Mouse (Mus musculus): ENCODE measurements around the gene Papolb. TPM values are rescaled to one million over a fixed set of nuclear protein-coding genes. Genes with fewer than 3 reads are reported as not detected.

Gene Papolb
- total and polyA plus RNA-seq, 2 experiments from 2014 or later = 0.14 to 0.66 TPM

- WGBS = 41% methylated on average over 9 of the region's 9 CpGs
- 0 out of 2 replicates have a peak overlapping the region, but pooled peaks have one; percentile 64 for H3K9ac ChIP-seq (replicated peaks; ENCODE audit: low read length, poor library complexity, severe bottlenecking)
These were observed 19.6 kb upstream of the Papolb start for GRCm38 (mm10) chr5:142549441-142549840.

GRCm38 (mm10) chr5:142547066-142547465 is 17.2 kb upstream of the Papolb start:
- WGBS = 65% methylated on average over 3 of the region's 3 CpGs
- no peak for TF ChIP-seq CTCF (IDR thresholded peaks at IDR 0.05)

More at GRCm38 (mm10) chr5:142549441-142549840, 19.6 kb upstream of the Papolb start:
- TF ChIP-seq CTCF (IDR thresholded peaks at IDR 0.05) = no peak
- Histone ChIP-seq H3K4me3 (ENCODE audit: low read depth, low read length) (peak overlapping the region; percentile 69; the same call in 1 of the 2 replicates), H3K4me2 (ENCODE audit: low read depth, low read length, poor library complexity, severe bottlenecking) (peak overlapping the region; percentile 93), H3K36me3 (ENCODE audit: insufficient read depth, low read length) (no peaks in the 10 kb centered on the region), H3K4me1 (ENCODE audit: insufficient read depth, low read length) (0 out of 2 replicates have a peak, but pooled peaks cover 6% of the 10 kb centered on the region), H3K27me3 (ENCODE audit: insufficient read depth, low read length) (no peaks in the 10 kb centered on the region), H3K27ac (ENCODE audit: low read depth, low read length) (no peak overlapping the region), H3K9me3 (ENCODE audit: low read length) (no peaks in the 10 kb centered on the region)
- DNase-seq (ENCODE audit: low spot score) = no peak
- no peak for ATAC-seq (ENCODE audit: low FRiP score)

DNA sequence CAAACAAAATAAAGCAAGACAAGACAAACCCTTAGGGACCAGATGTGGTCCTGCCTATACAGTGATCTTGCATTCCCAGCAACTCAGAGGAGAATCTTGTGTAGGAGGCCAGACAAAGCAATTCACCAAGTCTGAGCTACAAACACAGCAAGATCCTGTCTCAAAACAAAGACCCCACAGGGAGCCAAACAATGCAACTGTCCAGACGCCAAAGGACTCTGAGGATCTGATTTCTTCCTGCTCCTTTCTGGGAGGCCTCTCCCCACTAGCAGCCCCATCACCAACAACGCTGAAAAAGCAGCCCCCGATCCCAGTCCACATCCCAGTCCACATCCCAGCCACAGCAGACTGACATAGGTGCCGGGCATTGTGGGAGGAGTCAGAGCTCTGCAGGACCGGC is 16.5 kb upstream of the Papolb start:
- TF ChIP-seq CTCF (IDR thresholded peaks at IDR 0.05) = no peak
- Histone ChIP-seq H3K27me3 (ENCODE audit: insufficient read depth, low read length) (no peaks in the 10 kb centered on the region), H3K36me3 (ENCODE audit: insufficient read depth, low read length) (peaks cover 10% of the 10 kb centered on the region; the same call in 1 of the 2 replicates), H3K9me3 (ENCODE audit: low read length) (no peaks in the 10 kb centered on the region), H3K9ac (replicated peaks; ENCODE audit: low read length, poor library complexity, severe bottlenecking) (no peak overlapping the region), H3K27ac (ENCODE audit: low read depth, low read length) (no peak overlapping the region), H3K4me2 (ENCODE audit: low read depth, low read length, poor library complexity, severe bottlenecking) (no peak overlapping the region), H3K4me1 (ENCODE audit: insufficient read depth, low read length) (0 out of 2 replicates have a peak, but pooled peaks cover 6% of the 10 kb centered on the region), H3K4me3 (ENCODE audit: low read depth, low read length) (no peak overlapping the region)
- ATAC-seq (ENCODE audit: low FRiP score) (no peak), DNase-seq (ENCODE audit: low spot score) (no peak)
- 6% methylated on average over 5 of the region's 5 CpGs for whole genome bisulfite sequencing

More at GRCm38 (mm10) chr5:142547066-142547465, 17.2 kb upstream of the Papolb start:
- H3K27ac ChIP-seq (ENCODE audit: low read depth, low read length) = no peak overlapping the region
- no peaks in the 10 kb centered on the region for H3K9me3 ChIP-seq (ENCODE audit: low read length)
- DNase-seq (ENCODE audit: low spot score) (no peak), ATAC-seq (ENCODE audit: low FRiP score) (no peak)
- no peak overlapping the region for H3K4me3 ChIP-seq (ENCODE audit: low read depth, low read length)
- H3K9ac ChIP-seq (replicated peaks; ENCODE audit: low read length, poor library complexity, severe bottlenecking) = no peak overlapping the region
- H3K4me1 ChIP-seq (ENCODE audit: insufficient read depth, low read length) = 0 out of 2 replicates have a peak, but pooled peaks cover 6% of the 10 kb centered on the region
- H3K36me3 ChIP-seq (ENCODE audit: insufficient read depth, low read length) = peaks cover 8% of the 10 kb centered on the region; the same call in 1 of the 2 replicates
- no peaks in the 10 kb centered on the region for H3K27me3 ChIP-seq (ENCODE audit: insufficient read depth, low read length)
- no peak overlapping the region for H3K4me2 ChIP-seq (ENCODE audit: low read depth, low read length, poor library complexity, severe bottlenecking)

- Histone ChIP-seq H3K27me3 (ENCODE audit: insufficient read depth, low read length) (no peaks in the 10 kb centered on the region), H3K4me2 (ENCODE audit: low read depth, low read length, poor library complexity, severe bottlenecking) (no peak overlapping the region), H3K36me3 (ENCODE audit: insufficient read depth, low read length) (peaks cover 10% of the 10 kb centered on the region; the same call in 1 of the 2 replicates), H3K9ac (replicated peaks; ENCODE audit: low read length, poor library complexity, severe bottlenecking) (no peak overlapping the region), H3K4me1 (ENCODE audit: insufficient read depth, low read length) (0 out of 2 replicates have a peak, but pooled peaks cover 6% of the 10 kb centered on the region), H3K27ac (ENCODE audit: low read depth, low read length) (no peak overlapping the region), H3K9me3 (ENCODE audit: low read length) (no peaks in the 10 kb centered on the region), H3K4me3 (ENCODE audit: low read depth, low read length) (no peak overlapping the region)
- no peak for TF ChIP-seq CTCF (IDR thresholded peaks at IDR 0.05)
- 77% methylated on average over 5 of the region's 5 CpGs for WGBS
- DNase-seq (ENCODE audit: low spot score) = no peak
- ATAC-seq (ENCODE audit: low FRiP score) = no peak
These were observed 15.3 kb upstream of the Papolb start for GRCm38 (mm10) chr5:142545014-142545795.

GRCm38 (mm10) chr5:142537286-142537685 is 7.4 kb upstream of the Papolb start:
- WGBS = 86% methylated on average over 3 of the region's 3 CpGs
- H3K4me3 ChIP-seq (ENCODE audit: low read depth, low read length) = no peak overlapping the region
- H3K27ac ChIP-seq (ENCODE audit: low read depth, low read length) = no peak overlapping the region
- DNase-seq (ENCODE audit: low spot score) (no peak), ATAC-seq (ENCODE audit: low FRiP score) (no peak)
- H3K4me2 ChIP-seq (ENCODE audit: low read depth, low read length, poor library complexity, severe bottlenecking) = no peak overlapping the region
- TF ChIP-seq CTCF (IDR thresholded peaks at IDR 0.05) = no peak
- H3K9ac ChIP-seq (replicated peaks; ENCODE audit: low read length, poor library complexity, severe bottlenecking) = no peak overlapping the region
- H3K9me3 ChIP-seq (ENCODE audit: low read length) = no peaks in the 10 kb centered on the region
- no peaks in the 10 kb centered on the region for H3K27me3 ChIP-seq (ENCODE audit: insufficient read depth, low read length)
- H3K36me3 ChIP-seq (ENCODE audit: insufficient read depth, low read length) = 0 out of 2 replicates have a peak, but pooled peaks cover 2% of the 10 kb centered on the region
- H3K4me1 ChIP-seq (ENCODE audit: insufficient read depth, low read length) = no peaks in the 10 kb centered on the region

GRCm38 (mm10) chr5:142535388-142535787 is 5.5 kb upstream of the Papolb start:
- DNase-seq (ENCODE audit: low spot score) (no peak), ATAC-seq (ENCODE audit: low FRiP score) (no peak)
- Histone ChIP-seq H3K9me3 (ENCODE audit: low read length) (no peaks in the 10 kb centered on the region), H3K4me2 (ENCODE audit: low read depth, low read length, poor library complexity, severe bottlenecking) (no peak overlapping the region), H3K36me3 (ENCODE audit: insufficient read depth, low read length) (no peaks in the 10 kb centered on the region), H3K9ac (replicated peaks; ENCODE audit: low read length, poor library complexity, severe bottlenecking) (no peak overlapping the region), H3K27me3 (ENCODE audit: insufficient read depth, low read length) (no peaks in the 10 kb centered on the region), H3K4me1 (ENCODE audit: insufficient read depth, low read length) (no peaks in the 10 kb centered on the region), H3K4me3 (ENCODE audit: low read depth, low read length) (no peak overlapping the region), H3K27ac (ENCODE audit: low read depth, low read length) (no peak overlapping the region)
- 81% methylated on average over 4 of the region's 4 CpGs for WGBS
- TF ChIP-seq CTCF (IDR thresholded peaks at IDR 0.05) = no peak
